Mouse (Mus musculus) liver, adult 2 months (tissue): ENCODE results near the gene Stx11. TPM values are rescaled to one million over a fixed set of nuclear protein-coding genes. Genes with fewer than 3 reads are reported as not detected.

Experiments
- DNase-seq: peaks from one replicate; pipeline ENCODE4 v3.0.0-alpha.2; 2011; ENCODE audit warnings: low read depth, low spot score; ENCODE audit errors: extremely low read depth
- H3K27ac ChIP-seq: fragments of 200-500 bp; replicated peaks from 2 replicates; pipeline ENCODE4 v1.5.1; 2012; ENCODE audit warnings: low read depth, mild to moderate bottlenecking, control low read depth, inconsistent platforms, low read length; ENCODE audit not compliant: insufficient read depth
- H3K27me3 ChIP-seq: fragments of 200-500 bp; 2 replicates; pipeline ENCODE4 v1.6.1; 2012; ENCODE audit warnings: mild to moderate bottlenecking, moderate library complexity, low read length, inconsistent platforms; ENCODE audit not compliant: control insufficient read depth, insufficient read depth
- H3K36me3 ChIP-seq: fragments of 200-500 bp; 2 replicates; pipeline ENCODE4 v1.6.1; 2012; ENCODE audit warnings: low read length, inconsistent platforms; ENCODE audit not compliant: control insufficient read depth, insufficient read depth
- H3K4me1 ChIP-seq: fragments of 200-500 bp; 2 replicates; pipeline ENCODE4 v1.6.1; 2011; ENCODE audit warnings: low read length; ENCODE audit not compliant: control insufficient read depth, insufficient read depth
- H3K4me3 ChIP-seq: fragments of 200-500 bp; 2 replicates; pipeline ENCODE4 v1.5.1; 2011; ENCODE audit warnings: low read depth, mild to moderate bottlenecking, control low read depth, low read length, moderate library complexity; ENCODE audit not compliant: insufficient read depth
- H3K79me2 ChIP-seq: fragments of 200-500 bp; 2 replicates; pipeline ENCODE4 v1.6.1; 2012; ENCODE audit warnings: inconsistent platforms, mild to moderate bottlenecking, low read length, moderate library complexity; ENCODE audit not compliant: control insufficient read depth, insufficient read depth
- H3K9ac ChIP-seq: fragments of 200-500 bp; 2 replicates; pipeline ENCODE4 v1.6.1; 2012; ENCODE audit warnings: low read depth, mild to moderate bottlenecking, control low read depth, inconsistent platforms, low read length
- CTCF ChIP-seq: fragments of 200-500 bp; IDR thresholded peaks from 2 replicates; pipeline ENCODE4 v1.5.1; 2011; ENCODE audit warnings: low read depth, low read length, control low read depth
- POLR2A ChIP-seq: fragments of 200-500 bp; IDR thresholded peaks from 2 replicates; pipeline ENCODE4 v1.6.1; 2011; ENCODE audit warnings: low read length, control low read depth; ENCODE audit not compliant: insufficient read depth; ENCODE audit errors: extremely low read depth
- WGBS: fragments of 180-500 bp; shearing (Covaris S2); methylation state at CpG from one replicate; pipeline ENCODE4 v1.1.7; 2018; 5-methylcytosine and 5-hydroxymethylcytosine counted together
- polyA plus RNA-seq: library from polyadenylated mRNA; depleted of rRNA; stranded (reverse); fragments of >200 nt; gene quantifications from 2 replicates; pipeline ENCODE4 v1.2.3, GENCODE M21; 2012
- total RNA-seq: library from RNA; depleted of rRNA; stranded (reverse); fragments of >200 nt; gene quantifications from 2 replicates; pipeline ENCODE4 v1.2.3, GENCODE M21; 2014

Stx11 gene
- total and polyA plus RNA-seq, 2 experiments = 0.18 to 1.5 TPM

- no peak for DNase-seq
- 65% methylated on average over 10 of the region's 10 CpGs for WGBS
Observed at GRCm38 (mm10) chr10:12931492-12932400, 32.4 kb downstream of the Stx11 start.

GRCm38 (mm10) chr10:12930351-12930905, 33.7 kb downstream of the Stx11 start:
- 55% methylated on average over 6 of the region's 6 CpGs for WGBS

More at GRCm38 (mm10) chr10:12931492-12932400, 32.4 kb downstream of the Stx11 start:
- no peak for TF ChIP-seq POLR2A
- no peak for TF ChIP-seq CTCF
- no peak overlapping the region for H3K27ac ChIP-seq
- H3K79me2 ChIP-seq = no peaks in the 10 kb centered on the region
- H3K27me3 ChIP-seq = no peaks in the 10 kb centered on the region
- no peaks in the 10 kb centered on the region for H3K4me1 ChIP-seq
- H3K9ac ChIP-seq = no peak overlapping the region
- H3K36me3 ChIP-seq = no peaks in the 10 kb centered on the region
- no peak overlapping the region for H3K4me3 ChIP-seq

GRCm38 (mm10) chr10:12929857-12930174, 34.3 kb downstream of the Stx11 start:
- TF ChIP-seq CTCF (no peak), POLR2A (no peak)
- Histone ChIP-seq H3K4me3 (no peak overlapping the region), H3K27me3 (no peaks in the 10 kb centered on the region), H3K4me1 (no peaks in the 10 kb centered on the region), H3K36me3 (no peaks in the 10 kb centered on the region), H3K27ac (no peak overlapping the region), H3K79me2 (no peaks in the 10 kb centered on the region), H3K9ac (no peak overlapping the region)
- DNase-seq = no peak
- 59% methylated on average over 6 of the region's 6 CpGs for WGBS

More at GRCm38 (mm10) chr10:12930351-12930905, 33.7 kb downstream of the Stx11 start:
- H3K27me3 ChIP-seq = no peaks in the 10 kb centered on the region
- no peaks in the 10 kb centered on the region for H3K79me2 ChIP-seq
- H3K4me1 ChIP-seq = no peaks in the 10 kb centered on the region
- H3K4me3 ChIP-seq = no peak overlapping the region
- DNase-seq = no peak
- no peak overlapping the region for H3K27ac ChIP-seq
- TF ChIP-seq CTCF (no peak), POLR2A (no peak)
- H3K36me3 ChIP-seq = no peaks in the 10 kb centered on the region
- no peak overlapping the region for H3K9ac ChIP-seq

- Histone ChIP-seq H3K27me3 (no peaks in the 10 kb centered on the region), H3K9ac (no peak overlapping the region), H3K4me1 (no peaks in the 10 kb centered on the region), H3K79me2 (no peaks in the 10 kb centered on the region), H3K4me3 (no peak overlapping the region), H3K36me3 (no peaks in the 10 kb centered on the region), H3K27ac (no peak overlapping the region)
- DNase-seq = no peak
- WGBS = 83% methylated on average over 7 of the region's 7 CpGs
- no peak for TF ChIP-seq POLR2A
Observed at GRCm38 (mm10) chr10:12929149-12929856, 34.8 kb downstream of the Stx11 start.

GRCm38 (mm10) chr10:12928193-12928592, 35.9 kb downstream of the Stx11 start:
- H3K4me1 ChIP-seq = no peaks in the 10 kb centered on the region
- no peaks in the 10 kb centered on the region for H3K79me2 ChIP-seq
- no peak overlapping the region for H3K27ac ChIP-seq
- H3K9ac ChIP-seq = no peak overlapping the region
- H3K27me3 ChIP-seq = no peaks in the 10 kb centered on the region
- no peaks in the 10 kb centered on the region for H3K36me3 ChIP-seq
- TF ChIP-seq POLR2A (no peak), CTCF (no peak)
- no peak overlapping the region for H3K4me3 ChIP-seq
- no peak for DNase-seq
- WGBS = 86% methylated on average over 6 of the region's 6 CpGs
